Mouse (Mus musculus) brain, embryonic 14.5 days (tissue): ENCODE results near the gene Slc39a11.

ENCODE experiments used
- CTCF ChIP-seq: fragments of 200-500 bp; IDR thresholded peaks from 2 replicates; pipeline ENCODE4 v1.5.1; 2012; ENCODE audit warnings: inconsistent platforms, mild to moderate bottlenecking, moderate library complexity, borderline replicate concordance; ENCODE audit not compliant: insufficient read depth, insufficient read length; ENCODE audit errors: extremely low read depth
- POLR2A ChIP-seq: fragments of 200-500 bp; IDR thresholded peaks from 2 replicates; pipeline ENCODE4 v1.6.1; 2012; ENCODE audit warnings: mild to moderate bottlenecking, inconsistent platforms, borderline replicate concordance; ENCODE audit not compliant: poor library complexity, insufficient read depth, insufficient read length, severe bottlenecking; ENCODE audit errors: extremely low read depth

GRCm38 (mm10) chr11:113648690-113649352 is 1.1 kb downstream of the Slc39a11 start, which contains the start of gene Cog1:
- TF ChIP-seq POLR2A: no peak
- TF ChIP-seq CTCF: no peak
